Mouse (Mus musculus) ES-E14 (cell line): Measurements from ENCODE around the gene Timm17a.

Experiments
- CHD2 ChIP-seq: IDR thresholded peaks from 2 replicates; pipeline ENCODE4 v1.6.1; 2014; ENCODE audit warnings: mild to moderate bottlenecking, low read depth, low read length, inconsistent platforms
- HCFC1 ChIP-seq: IDR thresholded peaks from 2 replicates; pipeline ENCODE4 v1.6.1; 2012; ENCODE audit warnings: low read length, inconsistent platforms, borderline replicate concordance; ENCODE audit not compliant: insufficient read depth

DNA sequence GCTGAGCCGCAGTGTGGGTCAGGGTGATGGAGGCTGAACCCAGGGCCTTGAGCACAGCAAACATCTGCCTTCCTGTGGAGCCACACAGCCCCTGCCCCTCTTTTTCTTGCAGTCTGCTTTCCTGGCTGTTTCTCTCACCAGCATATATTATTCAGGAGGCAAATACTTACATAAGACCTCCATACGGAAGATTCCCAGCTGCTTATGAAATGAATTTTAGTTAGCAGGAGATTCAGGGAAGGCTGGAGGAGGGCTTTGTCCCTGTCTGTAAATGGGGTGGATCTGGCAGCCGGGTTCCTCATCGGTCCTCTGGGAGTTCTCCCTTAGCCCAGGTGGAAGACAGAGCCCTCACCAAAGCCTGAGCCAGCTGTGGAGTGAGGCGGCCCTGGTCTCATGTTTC, 14.8 kb upstream of the Timm17a start:
- TF ChIP-seq CHD2: no peak
- no peak for TF ChIP-seq HCFC1
